Mouse (Mus musculus): Measurements from ENCODE around the gene Dmrtc2.
A peak's percentile ranks its signal among the peaks of the same experiment; 100 is the strongest.

Gene Dmrtc2

DNA sequence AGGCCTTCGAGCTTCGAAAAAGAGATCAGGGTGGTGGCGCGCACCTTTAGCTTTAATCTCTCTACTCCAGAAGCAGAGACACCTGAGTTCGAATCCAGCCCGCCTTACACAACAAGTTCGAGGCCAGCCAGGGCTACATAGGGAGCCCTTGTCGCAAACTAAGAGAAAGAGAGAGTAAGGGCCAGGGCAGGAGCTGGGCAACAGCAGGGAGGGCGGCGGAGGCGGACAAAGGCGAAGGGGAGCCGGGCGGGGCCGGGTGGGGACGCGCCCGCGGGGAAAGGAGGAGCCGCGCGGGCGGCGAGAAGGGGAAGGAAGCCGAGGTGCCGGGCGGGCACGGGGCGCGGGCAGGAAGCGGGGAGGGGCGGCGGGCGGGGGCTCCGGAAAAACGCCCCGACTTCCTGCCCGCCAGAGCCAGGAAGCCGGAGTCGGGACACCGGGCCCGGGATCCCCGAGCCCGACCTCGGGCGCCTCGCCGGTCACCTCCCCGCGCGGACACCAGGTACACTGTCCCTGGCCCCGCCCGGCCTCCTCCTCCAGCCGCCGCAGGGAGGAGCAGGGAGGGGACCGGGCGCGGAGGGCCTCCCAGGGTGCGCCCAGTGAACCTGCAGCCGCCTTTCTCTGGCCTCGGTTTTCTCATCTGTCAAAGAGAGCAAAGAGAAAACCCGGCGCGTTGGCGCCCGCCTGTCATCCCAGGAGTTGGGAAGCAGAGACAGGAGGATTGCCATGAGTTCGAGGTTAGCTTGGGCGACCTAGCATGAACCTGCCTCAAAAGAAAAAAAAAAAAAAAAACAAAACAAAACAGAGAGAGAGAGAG lies 33.0 kb downstream of the Dmrtc2 start, which contains the start of gene Arhgef1:
Gene Arhgef1, plus strand, starts transcription at position 283 of the 814 bp plus-strand sequence.
- DNase-seq: peak; percentile 49

DNA sequence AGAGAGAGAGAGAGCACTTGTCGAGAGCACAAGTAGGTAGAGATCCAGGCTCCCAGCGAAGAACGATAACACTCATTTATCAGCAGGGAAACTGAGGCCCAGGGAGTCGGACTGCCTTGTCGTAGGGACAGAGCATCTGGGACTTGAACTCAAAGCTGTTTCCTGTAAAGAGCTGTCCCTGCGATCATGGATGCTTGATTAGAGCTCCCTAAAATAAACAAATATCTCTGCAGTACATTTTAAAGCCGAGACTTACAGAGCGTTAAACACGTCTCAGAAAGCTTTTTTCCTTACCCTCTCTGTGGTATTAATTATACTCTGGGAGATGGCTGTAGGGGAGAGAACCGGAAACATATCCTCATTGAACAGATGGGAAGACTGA lies 33.6 kb downstream of the Dmrtc2 start:
- DNase-seq: no peak

DNA sequence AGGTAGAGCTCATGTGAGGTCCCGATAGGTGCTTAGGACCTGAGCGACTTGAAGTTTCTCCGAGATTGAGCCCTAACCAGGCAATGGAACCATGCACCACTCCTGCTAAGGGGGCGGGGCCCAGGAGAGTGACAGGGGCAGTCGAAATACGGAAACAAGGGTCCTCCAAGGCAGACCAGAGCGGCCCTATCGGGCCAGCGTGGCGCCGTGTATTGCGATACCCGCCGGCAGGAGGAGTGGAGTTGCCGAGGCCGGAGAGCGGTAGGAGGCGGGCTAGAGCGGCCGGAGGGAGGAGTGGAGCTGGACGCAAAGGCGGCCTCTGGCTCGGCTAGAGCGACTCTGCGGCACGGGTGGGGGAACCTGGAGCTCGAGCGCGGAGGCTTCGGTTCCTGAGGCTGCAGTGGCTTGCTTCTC lies 34.2 kb downstream of the Dmrtc2 start:
- DNase-seq: peak; percentile 94

DNA sequence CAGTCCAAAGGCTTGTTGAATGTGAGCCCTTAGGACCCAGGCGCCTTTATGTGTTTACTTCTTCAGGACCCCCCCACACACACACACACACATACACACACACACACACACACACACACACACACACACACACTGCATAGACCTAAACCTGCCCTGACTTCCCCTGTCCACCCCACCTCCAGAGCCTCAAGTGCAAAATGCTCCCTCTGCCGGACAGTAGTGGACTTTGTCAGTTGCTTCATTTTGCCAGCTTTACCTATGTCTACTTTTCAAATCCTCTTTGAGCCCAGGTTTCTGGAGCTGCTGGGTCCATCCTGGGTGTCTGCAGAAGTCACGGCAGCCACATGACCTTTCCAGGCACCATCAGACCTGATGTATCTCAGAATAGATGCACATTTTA lies 35.1 kb downstream of the Dmrtc2 start:
- DNase-seq: peak; percentile 47

DNA sequence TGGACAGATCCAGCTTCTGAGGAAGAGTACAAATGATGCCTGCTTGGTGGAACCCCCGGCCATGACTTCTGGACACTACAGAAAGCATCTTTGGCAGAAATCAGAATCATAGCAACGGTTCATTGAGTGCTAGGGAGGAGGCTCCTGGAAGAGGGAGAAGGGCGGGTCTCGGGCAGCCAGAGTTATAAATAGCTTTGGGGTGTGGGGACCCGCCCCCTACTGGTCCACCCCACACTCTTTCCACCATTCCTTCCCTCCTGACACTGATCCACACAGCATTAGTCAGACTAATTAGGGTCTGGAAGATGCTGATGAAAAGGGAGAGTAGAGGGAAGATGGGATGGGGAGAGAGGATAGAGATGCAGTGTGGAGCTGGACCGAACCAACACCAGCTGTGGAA lies 36.7 kb downstream of the Dmrtc2 start:
- DNase-seq: no peak

DNA sequence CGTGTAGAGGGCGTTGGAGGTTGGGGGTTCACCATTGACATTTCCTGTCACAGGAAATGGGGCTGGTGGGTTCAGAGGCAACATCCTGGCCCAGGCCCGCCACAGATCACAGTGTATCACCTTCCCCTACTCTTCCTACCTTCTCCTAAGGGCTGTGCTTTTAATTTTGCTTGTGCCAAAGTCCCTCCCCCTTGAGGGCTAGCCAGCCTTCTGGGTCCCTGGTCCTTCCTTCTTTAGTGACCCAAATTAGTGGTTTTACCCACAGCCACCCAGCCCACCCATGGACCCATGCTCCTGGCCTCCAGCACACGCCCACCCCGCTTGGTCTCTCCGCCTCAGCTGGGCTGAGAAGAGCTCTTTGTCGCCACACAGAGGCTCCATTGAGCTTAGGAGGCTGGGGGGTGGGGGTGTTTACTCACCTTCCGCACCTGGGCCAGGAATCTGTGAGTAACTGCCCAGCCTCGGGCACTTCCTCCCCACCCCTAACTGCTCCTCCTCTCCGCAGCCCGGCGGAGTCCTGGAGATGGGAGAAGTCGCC lies 37.4 kb downstream of the Dmrtc2 start:
- DNase-seq: no peak

DNA sequence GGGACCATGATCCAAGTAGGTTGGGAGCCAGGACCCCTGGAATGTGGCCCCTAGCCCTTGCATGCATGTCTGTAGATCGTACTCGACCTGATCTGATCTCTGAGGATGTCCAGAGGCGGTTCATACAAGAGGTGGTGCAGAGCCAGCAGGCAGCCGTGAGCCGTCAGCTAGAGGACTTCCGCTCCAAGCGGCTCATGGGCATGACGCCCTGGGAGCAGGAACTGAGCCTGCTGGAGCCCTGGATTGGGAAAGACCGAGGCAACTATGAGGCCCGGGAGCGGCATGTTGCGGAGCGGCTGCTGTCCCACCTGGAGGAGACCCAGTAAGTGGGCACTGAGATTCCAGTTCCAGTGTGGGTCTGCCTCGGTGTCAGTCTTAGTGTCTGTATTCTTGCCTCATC lies 42.6 kb downstream of the Dmrtc2 start:
- no peak for DNase-seq

DNA sequence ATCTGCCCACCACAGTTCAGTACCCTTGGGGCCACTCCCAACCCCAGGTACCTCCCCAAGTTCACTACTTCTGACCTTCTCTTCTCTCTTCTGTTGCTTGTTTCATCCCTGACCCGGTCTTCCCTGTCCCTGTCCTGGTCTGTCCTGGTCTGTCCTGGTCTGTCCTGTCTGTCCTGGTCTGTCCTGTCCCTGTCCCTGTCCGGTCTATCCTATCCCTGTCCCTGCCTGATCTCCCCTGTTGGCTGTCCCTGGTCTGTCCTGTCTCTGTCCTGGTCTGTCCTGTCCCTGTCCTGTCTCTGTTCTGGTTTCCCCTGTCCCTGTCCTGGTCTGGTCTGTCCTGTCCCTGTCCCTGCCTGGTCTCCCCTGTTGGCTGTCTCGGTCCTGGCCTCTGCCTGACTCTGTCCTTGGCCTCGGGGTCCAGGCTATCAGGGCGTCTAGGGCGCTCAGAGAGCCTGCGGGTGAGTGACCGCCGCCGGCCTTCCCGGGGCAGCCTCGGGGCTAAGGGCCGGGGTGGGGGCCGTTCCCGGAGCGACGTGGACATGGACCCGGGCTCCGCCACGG lies 49.0 kb downstream of the Dmrtc2 start:
- no peak for DNase-seq

DNA sequence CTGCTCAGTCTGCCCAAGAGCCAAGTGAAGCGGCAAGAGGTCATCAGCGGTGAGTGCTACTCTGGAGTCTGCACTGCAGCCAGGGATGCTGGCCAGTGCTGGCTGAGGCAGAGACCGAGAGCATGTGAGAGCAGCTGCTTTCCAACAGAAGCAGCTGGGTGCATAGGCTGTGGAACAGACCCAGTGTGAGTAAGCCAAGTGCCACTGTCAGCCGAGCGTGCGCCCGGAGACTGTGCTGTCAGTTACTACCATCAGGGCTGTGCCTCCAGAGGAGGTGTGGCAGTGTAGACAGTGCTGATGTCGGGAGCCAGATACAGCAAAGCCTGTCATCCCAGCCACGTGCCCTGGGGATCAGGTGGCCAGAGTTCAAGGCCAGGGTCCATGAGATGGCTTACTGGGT lies 49.9 kb downstream of the Dmrtc2 start:
- DNase-seq: no peak
